Mouse (Mus musculus): ENCODE results near the gene Smc5.

- no peak for TF ChIP-seq CTCF (conservative IDR thresholded peaks at IDR 0.05; ENCODE audit: low read length)
- no peak for TF ChIP-seq POU5F1 (IDR thresholded peaks at IDR 0.05; ENCODE audit: borderline replicate concordance, low read length)
Observed at GRCm38 (mm10) chr19:23187732-23188131, 86.0 kb downstream of the Smc5 start.
